Mouse (Mus musculus) cortical plate, adult 2 months (tissue): Measurements from ENCODE around the gene Abca13.

Experiments
- CTCF ChIP-seq: fragments of 200-500 bp; IDR thresholded peaks from 2 replicates; pipeline ENCODE4 v1.5.1; 2011; ENCODE audit warnings: mild to moderate bottlenecking, control low read depth, low read length; ENCODE audit not compliant: insufficient read depth; ENCODE audit errors: extremely low read depth
- POLR2A ChIP-seq: fragments of 200-500 bp; IDR thresholded peaks from 2 replicates; pipeline ENCODE4 v1.6.1; 2011; ENCODE audit warnings: mild to moderate bottlenecking, low read length, control low read depth; ENCODE audit not compliant: insufficient read depth; ENCODE audit errors: extremely low read depth

GRCm38 (mm10) chr11:9608249-9608648, 416.5 kb downstream of the Abca13 start:
- TF ChIP-seq POLR2A (no peak), CTCF (no peak)
